Mouse (Mus musculus) G1E (cell line): ENCODE measurements around the gene R3hdm4.

ENCODE experiments used
- CTCF ChIP-seq: IDR thresholded peaks from 2 replicates; pipeline ENCODE4 v1.5.1; 2012; ENCODE audit warnings: low read depth, low read length, inconsistent platforms, mixed read lengths
- GATA1 ChIP-seq: IDR thresholded peaks from 2 replicates; pipeline ENCODE4 v1.6.1; 2012; ENCODE audit warnings: borderline replicate concordance, low read length, inconsistent platforms, mixed read lengths
- POLR2AphosphoS5 ChIP-seq: IDR thresholded peaks from 2 replicates; pipeline ENCODE4 v1.6.1; 2012; ENCODE audit warnings: low read depth, low read length, inconsistent platforms; ENCODE audit not compliant: insufficient replicate concordance

DNA sequence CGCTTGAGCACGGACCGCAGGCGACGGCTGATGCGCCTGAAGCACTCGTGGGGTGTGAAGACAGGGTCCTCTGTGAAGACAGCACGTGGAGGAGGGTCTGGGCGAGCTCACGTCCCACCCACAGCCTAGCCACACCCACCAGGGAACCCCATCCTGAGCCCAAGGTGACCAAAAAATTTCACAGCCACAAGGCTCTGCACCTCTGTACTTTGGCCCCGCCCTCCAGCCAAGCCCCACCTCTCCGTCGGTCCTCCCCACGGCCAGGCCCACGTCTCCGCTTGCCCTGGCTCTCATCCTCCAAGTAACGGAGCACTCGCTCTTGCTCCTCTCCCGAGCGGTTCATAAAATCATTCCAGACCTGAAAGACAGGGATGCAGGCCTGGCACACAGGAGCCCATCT lies 8.6 kb downstream of the R3hdm4 start:
- TF ChIP-seq CTCF (no peak), POLR2AphosphoS5 (no peak), GATA1 (no peak)
